Mouse (Mus musculus): Measurements from ENCODE around the gene Rnf182.

Gene Rnf182

DNA sequence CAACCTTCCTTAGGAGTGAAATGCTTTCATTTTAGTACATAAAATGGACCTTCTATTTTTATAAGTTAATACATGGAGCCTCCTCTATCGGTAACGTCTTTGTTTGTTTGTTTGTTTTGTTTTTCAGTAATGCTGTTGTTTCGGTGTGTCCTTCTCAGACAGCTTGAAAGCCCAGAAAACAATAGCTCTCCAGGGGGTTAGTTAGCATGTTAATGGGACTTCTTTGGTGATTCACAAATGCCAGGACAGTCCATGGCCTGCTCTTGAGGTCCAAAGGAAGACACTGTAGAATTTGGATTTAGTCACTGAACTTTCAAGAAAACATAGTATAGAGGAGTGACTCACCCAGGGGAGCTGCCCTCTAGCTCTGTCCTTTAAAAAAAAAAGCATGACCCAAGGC is 843 bp upstream of the Rnf182 start:
- DNase-seq (ENCODE audit: low spot score), result no peak

DNA sequence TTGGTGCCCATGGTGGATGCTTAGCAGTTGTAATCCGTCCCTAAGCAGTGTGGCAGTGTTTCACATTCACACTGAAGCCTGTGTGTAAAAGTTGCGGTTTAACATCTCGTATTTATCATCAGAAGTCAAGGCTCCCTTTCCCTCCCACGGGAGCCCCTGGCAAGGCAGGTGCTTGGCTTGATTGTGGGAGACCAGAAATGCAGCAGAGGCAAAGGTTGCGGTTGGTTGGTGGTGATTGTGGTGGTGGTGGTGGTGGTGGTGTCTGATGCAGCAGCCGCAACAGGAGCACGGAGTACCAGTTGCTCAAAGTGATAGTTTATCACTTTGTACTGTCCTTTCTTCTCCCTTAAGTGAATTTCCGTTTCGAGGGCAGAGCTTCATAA is 325 bp upstream of the Rnf182 start:
- no peak for DNase-seq (ENCODE audit: low spot score)

DNA sequence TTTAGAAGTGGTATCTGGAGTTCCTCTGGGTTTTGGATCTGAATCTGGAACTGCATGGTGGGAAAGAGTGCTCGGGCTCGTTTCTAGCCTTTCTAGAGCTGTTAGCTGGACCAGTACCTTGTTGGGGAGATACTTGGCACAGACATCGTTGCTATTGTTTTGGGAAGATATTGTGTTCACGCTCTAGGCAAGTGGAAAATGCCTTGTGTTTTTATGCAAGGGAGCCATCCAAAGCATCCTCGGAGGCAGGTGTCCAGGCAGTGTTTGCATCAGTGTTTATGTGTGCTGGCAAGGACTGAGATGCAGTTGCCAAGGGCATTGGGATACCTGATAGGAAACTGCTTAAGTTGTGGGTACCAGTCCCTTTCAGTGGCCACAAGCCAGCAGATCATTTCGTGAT is 1.0 kb downstream of the Rnf182 start:
- no peak for DNase-seq (ENCODE audit: low spot score)

DNA sequence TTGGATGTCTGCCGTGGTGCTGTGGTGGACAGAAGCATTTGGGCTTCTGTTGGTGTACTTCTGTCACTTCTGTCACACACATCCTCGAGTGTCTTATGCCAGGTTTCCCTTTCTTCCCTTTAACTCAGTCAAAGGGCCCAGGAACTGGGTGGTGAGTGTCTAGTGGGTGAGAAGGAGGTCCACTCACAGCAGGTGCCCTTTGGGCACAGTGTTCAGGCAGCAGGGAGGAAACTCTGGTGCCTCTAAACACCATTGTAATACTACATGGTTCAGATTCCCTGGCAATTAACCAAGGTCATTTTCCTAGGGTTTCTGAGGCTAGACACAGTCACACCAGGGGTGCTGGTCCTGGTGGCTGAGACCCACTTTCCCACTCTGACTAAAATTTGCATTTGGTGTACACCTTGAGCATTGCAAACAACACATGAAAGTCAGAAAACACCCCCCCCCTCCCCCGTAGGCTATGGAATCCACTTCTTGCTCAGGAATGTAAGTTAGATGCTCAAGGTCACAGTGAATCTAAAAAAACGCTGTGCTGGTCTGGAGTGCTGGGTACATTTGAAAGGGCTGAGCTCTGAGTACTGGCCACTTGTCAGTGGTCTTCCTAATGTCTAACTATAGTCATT is 4.2 kb downstream of the Rnf182 start:
- DNase-seq (ENCODE audit: low spot score), result no peak

GRCm38 (mm10) chr13:43627922-43628321 is 12.4 kb downstream of the Rnf182 start:
- DNase-seq (ENCODE audit: low spot score), result no peak

- DNase-seq (ENCODE audit: low spot score), result peak; percentile 71
Measured at GRCm38 (mm10) chr13:43629785-43630184, 14.3 kb downstream of the Rnf182 start.

DNA sequence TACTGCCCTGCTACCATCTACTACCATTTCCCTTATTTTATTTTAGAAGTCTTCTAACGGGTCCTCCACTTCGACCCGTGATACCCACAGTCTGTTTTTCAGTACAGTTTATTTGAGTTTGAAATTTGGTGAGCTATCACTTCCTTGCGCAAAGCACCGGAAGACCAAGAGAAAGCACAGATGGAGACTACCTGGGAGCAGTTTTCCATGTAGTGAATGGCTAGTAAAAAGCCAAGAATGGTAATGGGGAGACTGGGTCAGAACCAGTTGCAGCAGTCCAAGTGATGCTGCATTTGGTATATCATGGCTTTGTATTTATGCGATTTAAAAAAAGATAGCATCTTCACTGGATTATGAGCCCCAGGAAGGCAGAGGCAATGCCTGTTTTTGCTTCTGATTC is 15.8 kb downstream of the Rnf182 start:
- no peak for DNase-seq (ENCODE audit: low spot score)

DNA sequence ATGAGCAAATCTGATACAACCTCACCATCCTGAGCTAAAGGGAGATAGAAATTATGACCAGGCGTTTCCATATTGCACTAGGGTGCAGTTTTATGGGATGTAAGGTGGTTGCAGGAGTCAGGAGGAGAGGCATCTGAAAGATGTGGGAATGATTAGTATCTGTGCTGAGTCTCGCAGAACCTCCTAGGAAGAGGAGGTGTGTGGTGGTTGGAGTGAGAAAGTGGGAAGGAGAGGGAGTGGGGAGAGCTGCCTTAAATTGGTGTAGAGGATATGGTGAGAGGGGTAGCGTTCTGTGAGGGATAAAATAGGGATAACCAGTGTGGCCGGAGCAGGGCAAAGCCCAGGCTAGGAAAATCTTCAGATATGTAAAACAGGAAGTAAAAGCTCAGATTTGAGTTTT is 17.5 kb downstream of the Rnf182 start:
- no peak for DNase-seq (ENCODE audit: low spot score)

GRCm38 (mm10) chr13:43637720-43638119 is 22.2 kb downstream of the Rnf182 start:
- DNase-seq (ENCODE audit: low spot score), result no peak

GRCm38 (mm10) chr13:43644991-43645390 is 29.5 kb downstream of the Rnf182 start:
- no peak for DNase-seq (ENCODE audit: low spot score)

DNA sequence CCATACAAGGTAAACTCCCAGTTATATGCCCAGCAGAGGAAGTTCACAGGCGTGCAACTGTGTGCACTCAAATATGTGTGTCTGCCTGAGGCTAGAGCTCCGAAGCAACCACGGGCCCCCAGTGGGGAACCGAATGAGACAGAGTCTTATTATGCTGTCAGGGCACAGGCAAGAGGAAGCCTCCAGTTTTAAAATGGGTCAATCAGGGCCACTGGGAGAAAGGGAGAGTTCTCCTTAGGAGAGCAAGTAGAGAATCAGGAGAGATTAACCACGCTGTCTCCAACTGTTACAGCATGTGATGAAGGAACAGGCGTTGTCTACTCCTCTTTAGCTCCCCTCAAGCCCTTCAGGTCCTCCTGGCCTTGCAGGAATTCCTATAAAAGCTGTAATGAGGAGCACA is 33.0 kb downstream of the Rnf182 start:
- no peak for DNase-seq (ENCODE audit: low spot score)

DNA sequence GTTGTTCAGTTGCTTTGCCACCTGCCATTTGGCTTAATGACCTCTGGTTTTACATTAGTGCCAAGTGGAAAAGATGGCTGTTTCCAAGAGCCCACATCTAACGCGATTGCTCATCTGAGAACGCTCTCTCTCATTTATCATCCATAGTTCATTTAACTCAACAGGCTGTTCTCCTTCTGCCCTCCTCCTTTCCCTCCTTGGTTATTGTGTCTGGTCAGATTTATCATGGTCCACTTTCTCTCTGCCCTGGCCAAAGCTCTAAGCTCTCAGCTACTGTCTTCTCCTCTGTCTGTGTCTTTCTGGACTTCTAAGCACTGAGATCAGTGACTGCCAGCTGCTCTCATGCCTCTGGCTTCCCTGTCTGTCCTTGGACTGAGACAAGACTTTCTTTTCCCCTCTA is 35.8 kb downstream of the Rnf182 start:
- DNase-seq (ENCODE audit: low spot score), result no peak

- no peak for DNase-seq (ENCODE audit: low spot score)
Measured at GRCm38 (mm10) chr13:43654091-43654490, 38.6 kb downstream of the Rnf182 start.

GRCm38 (mm10) chr13:43663225-43663624 is 47.7 kb downstream of the Rnf182 start:
- DNase-seq (ENCODE audit: low spot score), result no peak

- no peak for DNase-seq (ENCODE audit: low spot score)
Measured at GRCm38 (mm10) chr13:43666130-43666529, 50.6 kb downstream of the Rnf182 start.

GRCm38 (mm10) chr13:43666920-43667319 is 51.4 kb downstream of the Rnf182 start:
- no peak for DNase-seq (ENCODE audit: low spot score)

DNA sequence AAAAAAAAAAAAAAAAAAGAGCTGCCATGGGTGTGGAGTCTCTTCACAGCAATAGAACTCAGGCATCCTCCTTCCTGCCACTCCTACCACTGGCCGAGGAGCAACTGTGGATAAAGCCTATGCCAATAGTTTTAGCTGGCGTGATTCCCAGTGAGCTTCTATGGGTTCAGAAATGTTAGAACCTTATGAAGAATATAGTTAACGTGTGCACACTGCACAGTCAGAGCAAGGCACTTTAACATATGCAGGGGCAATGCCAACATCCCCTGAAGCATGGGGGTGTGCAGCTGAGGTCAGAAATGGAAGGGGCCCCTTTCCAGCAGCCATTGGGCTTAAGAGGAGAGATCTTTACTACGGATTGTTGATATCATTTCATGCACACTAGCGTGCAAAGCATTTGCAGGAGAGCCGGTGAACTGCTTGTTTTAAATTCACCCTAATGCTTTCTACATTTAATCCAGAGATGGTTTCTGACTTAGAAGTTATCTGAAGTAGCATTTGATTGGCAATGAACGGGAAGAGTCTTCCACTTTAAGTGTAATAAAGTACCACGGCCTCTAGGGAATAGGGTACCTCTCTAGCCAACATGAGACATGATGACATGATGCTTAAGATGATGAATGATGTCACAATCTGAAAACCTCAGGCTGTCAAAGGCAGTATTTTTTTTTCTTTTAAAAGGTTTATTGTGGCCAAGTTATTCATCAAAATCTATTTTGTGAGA is 61.8 kb downstream of the Rnf182 start:
- no peak for DNase-seq (ENCODE audit: low spot score)

DNA sequence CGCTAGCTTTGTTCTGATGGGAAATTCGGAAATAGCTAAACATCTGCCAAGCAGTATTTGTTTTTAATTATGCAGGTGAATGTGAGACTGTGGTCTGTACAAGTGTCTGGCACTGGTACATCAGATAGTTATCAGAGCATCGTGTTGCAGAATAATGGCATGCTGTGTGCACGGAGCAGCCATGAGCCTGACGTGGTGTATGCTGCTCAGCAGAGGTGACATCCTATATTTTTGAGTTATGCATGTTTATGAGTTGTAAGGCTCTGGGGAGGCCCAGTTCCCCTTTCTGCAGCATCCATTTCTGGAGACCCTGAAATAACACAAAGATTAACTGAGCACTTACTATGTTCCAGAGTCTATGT is 62.4 kb downstream of the Rnf182 start:
- DNase-seq (ENCODE audit: low spot score), result no peak

DNA sequence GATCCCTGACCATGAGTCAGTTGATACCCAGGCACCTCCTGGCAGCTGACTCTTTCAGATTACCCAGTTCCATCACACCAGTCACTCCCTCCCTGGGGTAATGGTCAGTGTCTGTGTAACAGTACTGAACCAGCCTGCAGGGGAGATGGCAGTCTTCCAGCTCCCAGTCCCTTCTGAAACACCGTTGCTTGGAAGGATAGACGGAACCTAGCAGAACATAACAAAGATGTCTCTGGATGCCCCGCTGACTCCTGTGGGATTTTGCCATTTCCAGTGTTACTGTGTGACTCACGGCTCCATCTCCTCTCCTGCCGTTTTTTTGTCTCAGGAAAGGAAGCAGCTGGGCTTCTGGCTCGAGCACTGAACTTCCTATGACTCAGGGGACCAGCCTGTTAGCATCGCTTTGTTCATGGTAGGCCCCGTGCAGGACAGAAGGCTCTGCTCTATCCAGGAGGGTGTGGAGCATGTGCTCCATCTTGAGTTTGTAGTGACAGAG is 69.0 kb downstream of the Rnf182 start:
- DNase-seq (ENCODE audit: low spot score), result peak; percentile 62

DNA sequence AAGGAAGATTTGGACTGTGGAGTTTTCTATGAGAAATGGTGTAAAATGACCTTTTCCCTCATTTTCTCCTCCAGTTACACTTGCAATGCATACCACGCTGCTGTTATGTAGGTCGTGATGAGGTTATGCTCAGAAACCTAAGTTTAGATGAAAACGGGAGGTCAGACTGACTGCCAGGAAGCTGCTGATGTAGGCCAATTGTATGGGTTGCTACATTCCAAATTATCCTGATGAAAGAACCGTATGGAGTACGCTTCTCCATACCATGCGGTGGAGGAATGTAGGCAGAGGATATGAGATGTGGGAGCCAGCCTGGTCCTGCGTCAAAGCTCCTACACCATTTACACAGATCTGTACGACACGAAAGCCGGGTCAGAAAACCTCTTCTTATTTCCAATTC is 72.6 kb downstream of the Rnf182 start:
- no peak for DNase-seq (ENCODE audit: low spot score)

DNA sequence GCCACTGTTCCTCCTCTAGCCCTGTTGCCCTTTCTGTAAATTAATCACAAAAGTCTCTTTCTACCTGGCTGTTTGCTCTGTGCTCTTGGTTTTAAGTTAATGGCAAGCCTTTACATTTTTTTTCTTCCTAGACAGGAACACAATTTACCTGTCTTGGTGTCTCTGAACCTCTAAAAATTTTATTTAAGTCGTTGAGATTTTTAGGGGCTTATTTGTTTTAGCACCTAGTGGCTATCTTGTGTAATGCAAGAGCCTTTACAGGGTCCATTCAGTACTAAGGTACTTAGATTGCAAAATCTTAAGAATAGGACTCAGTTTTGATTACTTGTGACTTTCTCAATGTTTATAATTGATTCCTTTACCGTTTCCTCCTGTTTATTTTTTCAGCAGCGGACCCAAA is 76.2 kb downstream of the Rnf182 start:
- no peak for DNase-seq (ENCODE audit: low spot score)

DNA sequence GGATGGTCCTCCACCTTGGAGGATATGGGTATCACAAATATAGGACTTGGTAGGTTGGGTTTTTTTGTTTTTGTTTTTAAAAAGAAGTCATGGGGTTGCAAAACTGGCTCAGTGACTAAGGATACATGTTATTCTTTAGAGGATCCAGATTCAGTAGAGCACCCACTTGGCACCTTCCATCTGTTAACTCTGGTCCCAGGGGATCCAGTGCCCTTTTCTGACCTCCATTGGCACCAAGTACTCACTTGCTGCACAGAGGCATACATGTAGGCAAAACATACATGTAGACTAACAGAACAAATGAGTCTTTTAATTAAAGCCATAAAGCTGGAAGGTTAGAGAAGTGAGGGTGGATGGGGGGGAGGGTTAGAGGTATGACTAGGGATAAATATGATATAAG is 80.0 kb downstream of the Rnf182 start:
- no peak for DNase-seq (ENCODE audit: low spot score)

GRCm38 (mm10) chr13:43696011-43696410 is 80.5 kb downstream of the Rnf182 start:
- DNase-seq (ENCODE audit: low spot score), result no peak

- DNase-seq (ENCODE audit: low spot score), result no peak
Measured at GRCm38 (mm10) chr13:43698506-43698905, 83.0 kb downstream of the Rnf182 start.
